Mouse (Mus musculus): ENCODE data around the gene Gm7102.

GRCm38 (mm10) chr19:61199316-61199715 lies 23.2 kb upstream of the Gm7102 start:
- TF ChIP-seq CTCF (IDR thresholded peaks at IDR 0.05) (no peak), EP300 (IDR thresholded peaks at IDR 0.05) (no peak)

All from lung, postnatal 0 days (tissue).